Mouse (Mus musculus) adipocyte (in vitro differentiated cells): ENCODE data around the gene Slc22a14.

ENCODE experiments used
- DNase-seq: peaks from one replicate; pipeline ENCODE4 v3.0.0-alpha.2; 2016; ENCODE audit warnings: low spot score

Slc22a14 gene

GRCm38 (mm10) chr9:119357331-119358057, 7.9 kb downstream of the Slc22a14 start, which contains the start of gene Xylb:
Xylb (plus strand) TSS chr9:119357381.
- DNase-seq: peak; percentile 82

- DNase-seq: no peak
These were observed 9.4 kb downstream of the Slc22a14 start for GRCm38 (mm10) chr9:119355943-119356342.

- no peak for DNase-seq
These were observed 11.4 kb downstream of the Slc22a14 start for GRCm38 (mm10) chr9:119353926-119354325.

GRCm38 (mm10) chr9:119352060-119352459, 13.3 kb downstream of the Slc22a14 start:
- DNase-seq: peak; percentile 74

- no peak for DNase-seq
These were observed 14.2 kb downstream of the Slc22a14 start for GRCm38 (mm10) chr9:119350947-119351705.

- no peak for DNase-seq
These were observed 14.8 kb downstream of the Slc22a14 start for GRCm38 (mm10) chr9:119350531-119350930.

GRCm38 (mm10) chr9:119346376-119346775, 19.0 kb downstream of the Slc22a14 start:
- DNase-seq: no peak

GRCm38 (mm10) chr9:119342728-119343127, 22.6 kb downstream of the Slc22a14 start:
- no peak for DNase-seq

- DNase-seq: peak; percentile 99
These were observed 24.2 kb downstream of the Slc22a14 start, which contains the start of gene Myd88 for GRCm38 (mm10) chr9:119340909-119341816. Myd88 (minus strand) TSS chr9:119341411.

GRCm38 (mm10) chr9:119340212-119340580, 25.2 kb downstream of the Slc22a14 start:
- no peak for DNase-seq

- DNase-seq: peak; percentile 88
These were observed 25.7 kb downstream of the Slc22a14 start, which contains the start of gene Acaa1a for GRCm38 (mm10) chr9:119339558-119340211. Acaa1a (plus strand) TSS chr9:119339676.

GRCm38 (mm10) chr9:119339106-119339505, 26.2 kb downstream of the Slc22a14 start:
- DNase-seq: no peak

GRCm38 (mm10) chr9:119338350-119338749, 27.0 kb downstream of the Slc22a14 start:
- no peak for DNase-seq

- DNase-seq: no peak
These were observed 27.5 kb downstream of the Slc22a14 start for GRCm38 (mm10) chr9:119337842-119338241.

- no peak for DNase-seq
These were observed 29.8 kb downstream of the Slc22a14 start for GRCm38 (mm10) chr9:119335571-119335970.

GRCm38 (mm10) chr9:119334834-119335233, 30.5 kb downstream of the Slc22a14 start:
- no peak for DNase-seq

- DNase-seq: no peak
These were observed 31.0 kb downstream of the Slc22a14 start for GRCm38 (mm10) chr9:119334324-119334723.

GRCm38 (mm10) chr9:119330186-119330963, 35.0 kb downstream of the Slc22a14 start:
- peak; percentile 90 for DNase-seq

GRCm38 (mm10) chr9:119328488-119328887, 36.9 kb downstream of the Slc22a14 start:
- peak; percentile 58 for DNase-seq

GRCm38 (mm10) chr9:119324130-119324529, 41.2 kb downstream of the Slc22a14 start:
- DNase-seq: no peak

- DNase-seq: no peak
These were observed 42.1 kb downstream of the Slc22a14 start for GRCm38 (mm10) chr9:119323260-119323645.
